In genomic region chr13:89828429-89828970, GRCm38 (mm10) we compare ENCODE assay signal across 15 mouse cellular contexts.
A peak's percentile ranks its signal among the peaks of the same experiment; 100 is the strongest.
DNase-seq lines count a peak whose midpoint lies in the region; ATAC-seq and TF ChIP-seq lines count a peak whose summit lies in the region.
"Had no signal": no experiment of that assay in that cellular context is flagged by ENCODE, and none has a peak within 500 bp of the region (broad histone marks: within the 10 kb centered on the region; RNA-seq: fewer than 3 reads in every experiment).

No protein-coding gene starts in this region.

- no peaks in the 10 kb centered on the region for H3K27me3 ChIP-seq in ES-Bruce4 (ENCODE audit: control insufficient read depth, insufficient read depth, low read length, poor library complexity, severe bottlenecking)
- H3K27me3 ChIP-seq: embryonic facial prominence, embryonic 15.5 days had no signal

- peak; percentile 61 for ATAC-seq in megakaryocyte, adult 5-6 weeks (ENCODE audit: poor library complexity, severe bottlenecking)
- ATAC-seq: forebrain, embryonic 14.5 days; hindbrain, embryonic 16.5 days had no signal

- 0 out of 2 replicates have a peak overlapping the region, but pooled peaks have one; percentile 41 for H3K27ac ChIP-seq in ES-Bruce4 (ENCODE audit: insufficient read depth, low read length)
- H3K27ac ChIP-seq: embryonic facial prominence, embryonic 15.5 days; liver, embryonic 14.5 days had no signal

- no peak for TF ChIP-seq POLR2A in ES-Bruce4 (IDR thresholded peaks at IDR 0.05; ENCODE audit: insufficient read depth, low read length)

- no peak for TF ChIP-seq CTCF in ES-Bruce4 (IDR thresholded peaks at IDR 0.05; ENCODE audit: low read depth, low read length)

- no peaks in the 10 kb centered on the region for H3K9me3 ChIP-seq in ES-Bruce4 (replicated peaks; ENCODE audit: control insufficient read depth, insufficient read depth, low read length, poor library complexity, severe bottlenecking)
- H3K9me3 ChIP-seq: embryonic facial prominence, embryonic 15.5 days had no signal

- H3K4me3 ChIP-seq in ES-Bruce4 (ENCODE audit: low read depth, low read length), result no peak overlapping the region
- H3K4me3 ChIP-seq: embryonic facial prominence, embryonic 15.5 days had no signal

- H3K4me1 ChIP-seq in ES-Bruce4 (ENCODE audit: control insufficient read depth, insufficient read depth, low read length), result no peaks in the 10 kb centered on the region
- H3K4me1 ChIP-seq: embryonic facial prominence, embryonic 15.5 days had no signal

- H3K36me3 ChIP-seq in ES-Bruce4 (ENCODE audit: control insufficient read depth, insufficient read depth, low read length, poor library complexity, severe bottlenecking), result no peaks in the 10 kb centered on the region
- H3K36me3 ChIP-seq: embryonic facial prominence, embryonic 15.5 days had no signal

- DNase-seq in 3T3-L1 (ENCODE audit: low read depth, low spot score), result peak; percentile 98
- DNase-seq in gastrocnemius, adult 8-10 months (ENCODE audit: low spot score in 2 of 2), result peak; percentile 7 to 16
- DNase-seq in cerebellum, adult 8-10 months, result no peak
- no peak for DNase-seq in lung, postnatal 25 days (ENCODE audit: low spot score)
- DNase-seq in layer of hippocampus, postnatal 25 days (ENCODE audit: extremely low spot score in 1 of 2, low spot score in 1 of 2), result no peak
- DNase-seq: adrenal gland, postnatal 10 days; cerebellum, postnatal 36 days; left cerebral cortex, postnatal 4 days; thymus, postnatal 4 days had no signal

- peak; percentile 72 for TF ChIP-seq EP300 in ES-Bruce4 (IDR thresholded peaks at IDR 0.05; ENCODE audit: insufficient read depth, low read depth, low read length)

- no peak overlapping the region for H3K9ac ChIP-seq in ES-Bruce4 (ENCODE audit: low read depth, poor library complexity, severe bottlenecking)
- H3K9ac ChIP-seq: embryonic facial prominence, embryonic 15.5 days; liver, embryonic 14.5 days had no signal

Comparison
In these comparisons a context has a peak if more than half of its experiments do, and no peak if none do; other contexts are left out.
1. DNase-seq: peak in 3T3-L1 (single experiment) and gastrocnemius, adult 8-10 months (2 of 2); none in cerebellum, adult 8-10 months (single experiment), lung, postnatal 25 days (single experiment) and layer of hippocampus, postnatal 25 days (0 of 2).